24 mouse cellular contexts compared by ENCODE assay signal in the genomic region with DNA sequence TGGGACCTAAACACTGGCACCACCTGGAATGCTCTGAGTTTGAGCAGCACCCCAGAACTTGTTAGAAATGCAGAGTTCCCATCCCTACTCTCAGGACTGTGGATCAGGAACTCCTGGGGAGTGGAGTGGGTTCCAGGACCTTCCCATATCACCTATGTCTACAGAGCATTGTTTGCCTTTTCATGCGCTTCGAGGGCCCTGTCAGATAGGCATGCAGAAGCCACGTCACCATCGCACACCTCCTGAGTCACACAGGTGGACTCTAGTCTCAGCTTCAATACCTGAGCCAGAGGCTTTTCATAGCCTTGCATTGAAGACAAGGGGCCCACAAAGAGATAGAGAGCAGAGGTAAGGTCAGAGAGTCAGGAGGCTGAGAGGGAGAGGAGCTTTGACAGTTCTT. TPM values are rescaled to one million over a fixed set of nuclear protein-coding genes. Genes with fewer than 3 reads are reported as not detected.
DNase-seq lines count a peak whose midpoint lies in the region; ATAC-seq lines count a peak whose summit lies in the region.
"Had no signal": no experiment of that assay in that cellular context is flagged by ENCODE, and none has a peak within 500 bp of the region (broad histone marks: within the 10 kb centered on the region; RNA-seq: fewer than 3 reads in every experiment).

No protein-coding gene starts in this region.

- H3K9me3 ChIP-seq in hindbrain, embryonic 15.5 days: no peaks in the 10 kb centered on the region
- no peaks in the 10 kb centered on the region for H3K9me3 ChIP-seq in hindbrain, embryonic 14.5 days (ENCODE audit: control insufficient read depth, low read length)
- H3K9me3 ChIP-seq in midbrain, embryonic 13.5 days: no peaks in the 10 kb centered on the region
- no peaks in the 10 kb centered on the region for H3K9me3 ChIP-seq in midbrain, embryonic 14.5 days (ENCODE audit: control insufficient read depth, low read length)
- H3K9me3 ChIP-seq in hindbrain, embryonic 11.5 days (ENCODE audit: control insufficient read depth, low read length): no peaks in the 10 kb centered on the region
- H3K9me3 ChIP-seq: heart, embryonic 13.5 days; limb, embryonic 13.5 days; megakaryocyte, embryonic 14.5 days had no signal

- peak overlapping the region; percentile 26; the same call in 1 of the 2 replicates for H3K27ac ChIP-seq in hindbrain, embryonic 15.5 days (replicated peaks)
- no peak overlapping the region for H3K27ac ChIP-seq in hindbrain, embryonic 14.5 days
- no peak overlapping the region for H3K27ac ChIP-seq in midbrain, embryonic 13.5 days
- no peak overlapping the region for H3K27ac ChIP-seq in midbrain, embryonic 14.5 days (replicated peaks; ENCODE audit: low read depth, low read length)
- H3K27ac ChIP-seq in hindbrain, embryonic 11.5 days (ENCODE audit: low read depth, low read length): no peak overlapping the region
- H3K27ac ChIP-seq: heart, embryonic 13.5 days; limb, embryonic 13.5 days had no signal

- no peak overlapping the region for H3K4me3 ChIP-seq in hindbrain, embryonic 15.5 days
- H3K4me3 ChIP-seq in hindbrain, embryonic 14.5 days (replicated peaks; ENCODE audit: low read length): no peak overlapping the region
- H3K4me3 ChIP-seq in midbrain, embryonic 13.5 days (replicated peaks): no peak overlapping the region
- H3K4me3 ChIP-seq in midbrain, embryonic 14.5 days (replicated peaks; ENCODE audit: low read depth, low read length): no peak overlapping the region
- H3K4me3 ChIP-seq in hindbrain, embryonic 11.5 days (ENCODE audit: low read depth, low read length): no peak overlapping the region
- H3K4me3 ChIP-seq: erythroblast, embryonic 14.5 days; heart, embryonic 13.5 days; limb, embryonic 13.5 days; megakaryocyte, embryonic 14.5 days had no signal

- H3K36me3 ChIP-seq in hindbrain, embryonic 15.5 days: no peaks in the 10 kb centered on the region
- no peaks in the 10 kb centered on the region for H3K36me3 ChIP-seq in hindbrain, embryonic 14.5 days (replicated peaks; ENCODE audit: control insufficient read depth, insufficient read depth)
- no peaks in the 10 kb centered on the region for H3K36me3 ChIP-seq in midbrain, embryonic 13.5 days
- H3K36me3 ChIP-seq in midbrain, embryonic 14.5 days (ENCODE audit: control insufficient read depth, insufficient read depth, low read length): no peaks in the 10 kb centered on the region
- H3K36me3 ChIP-seq in hindbrain, embryonic 11.5 days (ENCODE audit: control insufficient read depth, insufficient read depth, low read length): no peaks in the 10 kb centered on the region
- H3K36me3 ChIP-seq: heart, embryonic 13.5 days; limb, embryonic 13.5 days had no signal

- peaks cover 47% of the 10 kb centered on the region for H3K4me1 ChIP-seq in hindbrain, embryonic 15.5 days (replicated peaks)
- H3K4me1 ChIP-seq in hindbrain, embryonic 14.5 days (replicated peaks; ENCODE audit: control insufficient read depth, insufficient read depth, low read length): peaks cover 24% of the 10 kb centered on the region; the same call in 1 of the 2 replicates
- H3K4me1 ChIP-seq in midbrain, embryonic 13.5 days (replicated peaks): peaks cover 56% of the 10 kb centered on the region
- H3K4me1 ChIP-seq in midbrain, embryonic 14.5 days (ENCODE audit: control insufficient read depth, insufficient read depth, low read length): peaks cover 27% of the 10 kb centered on the region
- peaks cover 9% of the 10 kb centered on the region for H3K4me1 ChIP-seq in hindbrain, embryonic 11.5 days (replicated peaks; ENCODE audit: control insufficient read depth, insufficient read depth, low read length)
- H3K4me1 ChIP-seq: heart, embryonic 13.5 days; megakaryocyte, embryonic 14.5 days had no signal

- H3K9ac ChIP-seq in hindbrain, embryonic 15.5 days: no peak overlapping the region
- H3K9ac ChIP-seq in hindbrain, embryonic 14.5 days: no peak overlapping the region
- H3K9ac ChIP-seq in midbrain, embryonic 13.5 days (replicated peaks): 0 out of 2 replicates have a peak overlapping the region, but pooled peaks have one; percentile 19
- H3K9ac ChIP-seq in midbrain, embryonic 14.5 days (replicated peaks; ENCODE audit: low read length): no peak overlapping the region
- H3K9ac ChIP-seq in hindbrain, embryonic 11.5 days (ENCODE audit: low read depth, low read length): no peak overlapping the region
- H3K9ac ChIP-seq: heart, embryonic 13.5 days; limb, embryonic 13.5 days had no signal

- peak; percentile 28 for DNase-seq in cerebellum, adult 9-11 months
- DNase-seq in cerebellum, adult 8-10 months: no peak
- no peak for DNase-seq in hindbrain, embryonic 14.5 days (ENCODE audit: low spot score)
- DNase-seq in midbrain, embryonic 14.5 days: no peak
- DNase-seq in hindbrain, embryonic 11.5 days (ENCODE audit: low spot score): no peak
- DNase-seq: adrenal gland, postnatal 25 days; B cell, adult 2 months; gastrocnemius, postnatal 10 days; heart, postnatal 10 days; kidney, adult 9 months; kidney, postnatal 10 days; lung, postnatal 4 days; spleen, adult 18-20 months; thymus, adult 2 months; thymus, postnatal 36 days had no signal

- H3K27me3 ChIP-seq in hindbrain, embryonic 15.5 days: no peaks in the 10 kb centered on the region
- H3K27me3 ChIP-seq in hindbrain, embryonic 14.5 days (ENCODE audit: control insufficient read depth, insufficient read depth, low read length): no peaks in the 10 kb centered on the region
- peaks cover 5% of the 10 kb centered on the region; the same call in 1 of the 2 replicates for H3K27me3 ChIP-seq in midbrain, embryonic 13.5 days
- no peaks in the 10 kb centered on the region for H3K27me3 ChIP-seq in midbrain, embryonic 14.5 days (ENCODE audit: control insufficient read depth, insufficient read depth, low read length)
- no peaks in the 10 kb centered on the region for H3K27me3 ChIP-seq in hindbrain, embryonic 11.5 days (ENCODE audit: control insufficient read depth, insufficient read depth, low read length)

- H3K4me2 ChIP-seq in hindbrain, embryonic 15.5 days: no peak overlapping the region
- H3K4me2 ChIP-seq in hindbrain, embryonic 14.5 days (replicated peaks): no peak overlapping the region
- no peak overlapping the region for H3K4me2 ChIP-seq in midbrain, embryonic 13.5 days (replicated peaks)
- no peak overlapping the region for H3K4me2 ChIP-seq in midbrain, embryonic 14.5 days (ENCODE audit: low read length)
- H3K4me2 ChIP-seq in hindbrain, embryonic 11.5 days (replicated peaks; ENCODE audit: low read depth, low read length): no peak overlapping the region
- H3K4me2 ChIP-seq: heart, embryonic 13.5 days; limb, embryonic 13.5 days; liver, embryonic 11.5 days had no signal

- 90% methylated on average over 4 of the region's 4 CpGs for WGBS in hindbrain, embryonic 15.5 days
- WGBS in hindbrain, embryonic 14.5 days: 97% methylated on average over 4 of the region's 4 CpGs
- WGBS in midbrain, embryonic 13.5 days: 91% methylated on average over 4 of the region's 4 CpGs
- 91% methylated on average over 4 of the region's 4 CpGs for WGBS in midbrain, embryonic 14.5 days
- WGBS in hindbrain, embryonic 11.5 days: 96% methylated on average over 4 of the region's 4 CpGs

- no peak for ATAC-seq in hindbrain, embryonic 15.5 days (ENCODE audit: low FRiP score, low read depth)
- no peak for ATAC-seq in hindbrain, embryonic 14.5 days (ENCODE audit: low FRiP score)
- no peak for ATAC-seq in midbrain, embryonic 13.5 days
- no peak for ATAC-seq in midbrain, embryonic 14.5 days (ENCODE audit: low FRiP score, low TSS enrichment)
- no peak for ATAC-seq in hindbrain, embryonic 11.5 days (ENCODE audit: low FRiP score)
- ATAC-seq: intestine, postnatal 0 days; midbrain, embryonic 16.5 days had no signal

RNA-seq across cellular contexts. Expression of a gene that starts 7.0 kb away (rescaled TPM):
- polyA plus RNA-seq in hindbrain, embryonic 15.5 days (2015; fragmentation: Nextera tagmentation; extraction: Ambion mirVana): 39.1 and 48.3 TPM in 2 replicates
- polyA plus RNA-seq in hindbrain, embryonic 14.5 days (2014; fragmentation: Nextera tagmentation; extraction: Ambion mirVana): 35.8 and 38.5 TPM in 2 replicates
- 28.4 and 34.7 TPM in 2 replicates for polyA plus RNA-seq in midbrain, embryonic 13.5 days (2015; fragmentation: Nextera tagmentation; extraction: Ambion mirVana)
- 33.2 and 34.5 TPM in 2 replicates for polyA plus RNA-seq in midbrain, embryonic 14.5 days (2014; fragmentation: Nextera tagmentation; extraction: Ambion mirVana)
- polyA plus RNA-seq in hindbrain, embryonic 11.5 days (2014; fragmentation: Nextera tagmentation; extraction: Ambion mirVana): 19.5 and 20.5 TPM in 2 replicates
- polyA plus RNA-seq: erythroblast, embryonic 14.5 days had no signal
